Comparison of ENCODE assay signal across 23 mouse cellular contexts in genomic region chr5:151417421-151418038, GRCm38 (mm10). TPM values are rescaled to one million over a fixed set of nuclear protein-coding genes. Genes with fewer than 3 reads are reported as not detected.
DNase-seq lines count a peak whose midpoint lies in the region; ATAC-seq and TF ChIP-seq lines count a peak whose summit lies in the region.
"Had no signal": no experiment of that assay in that cellular context is flagged by ENCODE, and none has a peak within 500 bp of the region (broad histone marks: within the 10 kb centered on the region; RNA-seq: fewer than 3 reads in every experiment).

No protein-coding gene starts in this region.

- 58% methylated on average over 2 of the region's 2 CpGs for WGBS in liver, embryonic 16.5 days (ENCODE audit: insufficient replicate concordance)
- 86% methylated on average over 2 of the region's 2 CpGs for WGBS in hindbrain, embryonic 12.5 days
- 72% methylated on average over 2 of the region's 2 CpGs for WGBS in kidney, embryonic 14.5 days

- peak; percentile 50 for ATAC-seq in erythroid progenitor cell, adult 5-6 weeks (replicated peaks; ENCODE audit: low FRiP score, poor library complexity, severe bottlenecking)
- peak; percentile 43 for ATAC-seq in liver, embryonic 16.5 days (ENCODE audit: low read depth)
- ATAC-seq in monocyte, adult 5-6 weeks (replicated peaks; ENCODE audit: insufficient number of reproducible peaks, low FRiP score, low TSS enrichment, poor library complexity, severe bottlenecking) = no peak
- ATAC-seq in hindbrain, embryonic 12.5 days (ENCODE audit: low FRiP score) = no peak
- no peak for ATAC-seq in kidney, embryonic 14.5 days (ENCODE audit: low FRiP score, low TSS enrichment)
- ATAC-seq: forebrain, embryonic 16.5 days had no signal

- peaks cover 3 to 6% of the 10 kb centered on the region in 2 experiments for H3K4me1 ChIP-seq in MEL (ENCODE audit: control insufficient read depth in 1 of 2, insufficient read depth in 2 of 2, low read length in 2 of 2)
- peaks cover 36% of the 10 kb centered on the region for H3K4me1 ChIP-seq in liver, embryonic 16.5 days (ENCODE audit: control insufficient read depth, low read depth, low read length)
- peaks cover 4% of the 10 kb centered on the region; the same call in 1 of the 2 replicates for H3K4me1 ChIP-seq in hindbrain, embryonic 12.5 days
- H3K4me1 ChIP-seq in kidney, embryonic 14.5 days (ENCODE audit: control insufficient read depth, insufficient read depth, low read length) = peaks cover 10% of the 10 kb centered on the region; the same call in 1 of the 2 replicates

- no peaks in the 10 kb centered on the region for H3K79me2 ChIP-seq in MEL (ENCODE audit: control insufficient read depth, insufficient read depth, low read length, poor library complexity)

- H3K4me3 ChIP-seq in MEL (ENCODE audit: control insufficient read depth in 1 of 2, insufficient read depth in 1 of 2, low read depth in 2 of 2, low read length in 2 of 2) = no peak overlapping the region
- 0 out of 2 replicates have a peak overlapping the region, but pooled peaks have one; percentile 15 for H3K4me3 ChIP-seq in liver, embryonic 16.5 days (ENCODE audit: low read depth, low read length)
- H3K4me3 ChIP-seq in hindbrain, embryonic 12.5 days = no peak overlapping the region
- no peak overlapping the region for H3K4me3 ChIP-seq in kidney, embryonic 14.5 days (ENCODE audit: low read length)
- H3K4me3 ChIP-seq: heart, embryonic 12.5 days; megakaryocyte, embryonic 14.5 days; neural tube, embryonic 13.5 days had no signal

- TF ChIP-seq EP300 in MEL (IDR thresholded peaks at IDR 0.05; ENCODE audit: low read depth in 1 of 2, low read length in 2 of 2) = no peak

- TF ChIP-seq POLR2A in MEL (IDR thresholded peaks at IDR 0.05; ENCODE audit: control insufficient read depth in 1 of 2, insufficient read depth in 1 of 2, low read depth in 1 of 2, low read length in 2 of 2, poor library complexity in 1 of 2) = no peak

- no peaks in the 10 kb centered on the region for H3K9me3 ChIP-seq in MEL (replicated peaks; ENCODE audit: insufficient read depth, low read length)
- no peaks in the 10 kb centered on the region for H3K9me3 ChIP-seq in liver, embryonic 16.5 days (replicated peaks; ENCODE audit: control insufficient read depth, low read length)
- H3K9me3 ChIP-seq in hindbrain, embryonic 12.5 days (replicated peaks) = no peaks in the 10 kb centered on the region
- no peaks in the 10 kb centered on the region for H3K9me3 ChIP-seq in kidney, embryonic 14.5 days (ENCODE audit: control insufficient read depth, low read length)
- H3K9me3 ChIP-seq: heart, embryonic 12.5 days; neural tube, embryonic 13.5 days had no signal

- peaks cover 0 to 11% of the 10 kb centered on the region in 2 experiments; a peak in 2 of 4 replicates for H3K36me3 ChIP-seq in MEL (ENCODE audit: control insufficient read depth in 1 of 2, insufficient read depth in 2 of 2, low read length in 2 of 2)
- H3K36me3 ChIP-seq in liver, embryonic 16.5 days (ENCODE audit: control insufficient read depth, insufficient read depth) = no peaks in the 10 kb centered on the region
- H3K36me3 ChIP-seq in hindbrain, embryonic 12.5 days = no peaks in the 10 kb centered on the region
- no peaks in the 10 kb centered on the region for H3K36me3 ChIP-seq in kidney, embryonic 14.5 days (ENCODE audit: control insufficient read depth, insufficient read depth, low read length)
- H3K36me3 ChIP-seq: heart, embryonic 12.5 days; neural tube, embryonic 13.5 days had no signal

- no peak for DNase-seq in MEL (ENCODE audit: low read depth, low spot score)
- peak; percentile 54 for DNase-seq in adrenal gland, postnatal 14 days
- DNase-seq: cerebellum, postnatal 14 days; embryo, embryonic 11 days; heart, postnatal 36 days; kidney, adult 2 months; kidney, postnatal 36 days; lung, postnatal 10 days; right cerebral cortex, postnatal 14 days had no signal

- H3K9ac ChIP-seq in MEL (ENCODE audit: control insufficient read depth, low read depth, low read length, poor library complexity, severe bottlenecking) = no peak overlapping the region
- no peak overlapping the region; the same call in 1 of the 2 replicates for H3K9ac ChIP-seq in liver, embryonic 16.5 days (ENCODE audit: low read depth, low read length)
- H3K9ac ChIP-seq in hindbrain, embryonic 12.5 days = no peak overlapping the region
- no peak overlapping the region for H3K9ac ChIP-seq in kidney, embryonic 14.5 days (ENCODE audit: low read depth, low read length)
- H3K9ac ChIP-seq: heart, embryonic 12.5 days; neural tube, embryonic 13.5 days had no signal

- H3K27ac ChIP-seq in MEL (ENCODE audit: control insufficient read depth, low read depth, low read length) = no peak overlapping the region
- peak overlapping the region; percentile 78 for H3K27ac ChIP-seq in liver, embryonic 16.5 days (ENCODE audit: low read length)
- H3K27ac ChIP-seq in hindbrain, embryonic 12.5 days = no peak overlapping the region
- no peak overlapping the region for H3K27ac ChIP-seq in kidney, embryonic 14.5 days (ENCODE audit: low read depth, low read length)
- H3K27ac ChIP-seq: neural tube, embryonic 13.5 days had no signal

- TF ChIP-seq CTCF in MEL (IDR thresholded peaks at IDR 0.05 in 2 of 3, conservative IDR thresholded peaks at IDR 0.05 in 1 of 3; ENCODE audit: control insufficient read depth in 1 of 3, insufficient read depth in 1 of 3, low read depth in 2 of 3, low read length in 3 of 3, poor library complexity in 1 of 3, severe bottlenecking in 1 of 3) = no peak

- TF ChIP-seq RAD21 in MEL (IDR thresholded peaks at IDR 0.05; ENCODE audit: low read depth, low read length) = no peak

- H3K27me3 ChIP-seq in MEL (ENCODE audit: control insufficient read depth in 1 of 2, insufficient read depth in 2 of 2, low read length in 2 of 2) = no peaks in the 10 kb centered on the region
- no peaks in the 10 kb centered on the region for H3K27me3 ChIP-seq in liver, embryonic 16.5 days (ENCODE audit: control insufficient read depth, insufficient read depth, low read depth, low read length)
- H3K27me3 ChIP-seq in hindbrain, embryonic 12.5 days = no peaks in the 10 kb centered on the region
- no peaks in the 10 kb centered on the region for H3K27me3 ChIP-seq in kidney, embryonic 14.5 days (ENCODE audit: control insufficient read depth, insufficient read depth, low read length)
- H3K27me3 ChIP-seq: heart, embryonic 12.5 days; megakaryocyte, embryonic 14.5 days; neural tube, embryonic 13.5 days had no signal

- peak overlapping the region; percentile 43 for H3K4me2 ChIP-seq in liver, embryonic 16.5 days (ENCODE audit: low read depth, low read length)
- no peak overlapping the region for H3K4me2 ChIP-seq in hindbrain, embryonic 12.5 days (replicated peaks)
- no peak overlapping the region for H3K4me2 ChIP-seq in kidney, embryonic 14.5 days (replicated peaks; ENCODE audit: low read depth, low read length)
- H3K4me2 ChIP-seq: heart, embryonic 12.5 days; neural tube, embryonic 13.5 days had no signal

TF ChIP-seq in MEL, 35 proteins besides CTCF, POLR2A, EP300 and RAD21:
- TF ChIP-seq HCFC1 (IDR thresholded peaks at IDR 0.05; ENCODE audit: low read depth, low read length) (no peak), MAFK (IDR thresholded peaks at IDR 0.05; ENCODE audit: borderline replicate concordance, low read depth, low read length) (0 out of 2 replicates have a peak, but pooled peaks have one; percentile 55)

RNA-seq across cellular contexts. Expression of gene Gm42906, which starts 10.4 kb away (rescaled TPM):
- not detected in 2 replicates for total RNA-seq in MEL (2012; rRNA removed)
- not detected for polyA plus RNA-seq in MEL (2012; ENCODE audit: insufficient read depth in 1 of 2, insufficient read length in 2 of 2, low read depth in 1 of 2, low replicate concordance in 2 of 2, missing spikeins in 1 of 2)
- total RNA-seq in adrenal gland, postnatal 14 days (2021) = 1.2 TPM in 1 of 2 replicates, not detected in the other
- not detected in 2 replicates for total RNA-seq in erythroid progenitor cell, adult 5-6 weeks (2015; ENCODE audit: low replicate concordance)
- total RNA-seq in erythroid progenitor cell, adult 5-6 weeks (2017; ENCODE audit: low replicate concordance) = not detected in 2 replicates
- polyA plus RNA-seq in liver, embryonic 16.5 days (2015; fragmentation: Nextera tagmentation; extraction: Ambion mirVana) = not detected in 2 replicates
- total RNA-seq in monocyte, adult 5-6 weeks (2017) = not detected in 3 replicates
- not detected in 2 replicates for polyA plus RNA-seq in hindbrain, embryonic 12.5 days (2016; fragmentation: Nextera tagmentation; extraction: Ambion mirVana)
- polyA plus RNA-seq in kidney, embryonic 14.5 days (2014; fragmentation: Nextera tagmentation; extraction: Ambion mirVana) = not detected in 2 replicates
- total RNA-seq: ES-E14; layer of hippocampus, postnatal 10 days had no signal
- polyA plus RNA-seq: forebrain, embryonic 16.5 days; gonadal fat pad, adult 2 months; heart, embryonic 12.5 days; kidney, adult 2 months; limb, embryonic 14.5 days; neural tube, embryonic 13.5 days; stomach, embryonic 16.5 days had no signal

Comparison
In these comparisons a context has a peak if more than half of its experiments do, and no peak if none do; other contexts are left out.
1. ATAC-seq: peak in erythroid progenitor cell, adult 5-6 weeks (single experiment) and liver, embryonic 16.5 days (single experiment); none in monocyte, adult 5-6 weeks (single experiment), hindbrain, embryonic 12.5 days (single experiment) and kidney, embryonic 14.5 days (single experiment).